Mouse (Mus musculus): ENCODE results near the gene Odf2l.
A peak's percentile ranks its signal among the peaks of the same experiment; 100 is the strongest.

The Odf2l gene

GRCm38 (mm10) chr3:145118254-145119001 lies at the start of gene Odf2l:
Gene Odf2l, plus strand, starts transcription at chr3:145118588.
- peak; percentile 97 for DNase-seq (ENCODE audit: low read depth, low spot score)

GRCm38 (mm10) chr3:145068964-145069363 lies 49.4 kb upstream of the Odf2l start:
- no peak for DNase-seq (ENCODE audit: low read depth, low spot score)

GRCm38 (mm10) chr3:145072339-145072738 lies 46.0 kb upstream of the Odf2l start:
- no peak for DNase-seq (ENCODE audit: low read depth, low spot score)

- DNase-seq (ENCODE audit: low read depth, low spot score): no peak
These were observed 40.0 kb upstream of the Odf2l start for GRCm38 (mm10) chr3:145078405-145078804.

- no peak for DNase-seq (ENCODE audit: low read depth, low spot score)
These were observed 37.5 kb upstream of the Odf2l start for GRCm38 (mm10) chr3:145080904-145081303.

DNA sequence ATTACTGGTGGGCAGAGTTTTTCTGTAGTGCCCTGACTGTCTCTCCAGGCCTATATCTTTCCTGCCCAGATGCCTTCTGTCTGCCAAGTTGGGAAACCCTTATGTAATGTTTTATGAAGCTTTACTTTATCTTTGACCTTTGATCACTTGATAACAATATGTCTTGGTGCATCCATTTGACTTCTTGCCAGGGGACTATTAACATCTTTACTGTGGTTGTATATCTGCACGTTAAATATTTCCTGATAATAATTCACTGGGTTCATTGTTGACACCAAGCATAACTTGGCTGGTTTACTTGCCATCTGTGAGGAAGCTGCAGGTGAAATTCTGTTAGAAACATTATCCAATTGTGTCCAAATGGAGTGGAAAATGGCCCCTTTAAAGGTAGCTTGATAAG lies 35.3 kb upstream of the Odf2l start:
- DNase-seq (ENCODE audit: low read depth, low spot score): no peak

DNA sequence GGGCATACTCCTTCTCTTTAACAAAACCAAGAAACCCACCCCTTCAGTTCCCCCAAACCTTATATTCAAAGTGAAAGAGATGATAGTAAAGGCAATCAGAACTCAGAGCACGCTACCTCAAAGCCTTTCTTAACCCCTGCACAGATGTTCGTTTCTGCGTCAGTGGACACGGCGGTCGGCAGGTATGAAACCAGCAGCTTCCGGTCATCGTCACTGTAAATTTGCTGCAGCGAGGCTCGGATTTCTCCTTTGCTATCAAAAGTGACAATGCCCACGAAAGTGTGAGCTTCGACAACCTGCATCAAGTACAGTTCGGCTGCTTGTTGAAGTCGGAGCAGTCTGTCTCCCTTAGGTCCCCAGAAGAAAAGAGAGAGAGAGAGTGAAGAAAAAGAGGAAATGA lies 32.2 kb upstream of the Odf2l start:
- DNase-seq (ENCODE audit: low read depth, low spot score): no peak

- DNase-seq (ENCODE audit: low read depth, low spot score): no peak
These were observed 30.4 kb upstream of the Odf2l start for GRCm38 (mm10) chr3:145087857-145088598.

DNA sequence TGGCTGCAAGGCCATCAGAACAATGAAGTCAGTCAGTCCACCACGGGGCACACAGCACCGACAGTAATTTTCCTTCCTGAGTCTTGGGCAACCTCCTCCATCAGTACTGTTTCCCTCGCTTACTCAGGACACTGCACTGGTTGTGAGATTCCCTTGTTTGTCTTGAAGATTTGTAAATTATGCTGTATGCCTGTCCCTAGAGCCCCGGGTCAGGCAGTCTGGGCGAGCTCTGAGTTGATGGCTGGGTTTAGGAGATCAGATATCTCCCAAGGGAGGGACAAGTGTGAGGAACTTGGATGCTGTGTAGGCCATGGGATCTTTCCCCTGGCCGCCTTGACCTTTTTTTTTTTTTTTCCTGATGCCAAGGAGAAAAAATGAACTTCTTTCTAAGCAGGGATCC lies 19.1 kb upstream of the Odf2l start, which contains the start of gene Clca2:
Gene Clca2, minus strand, starts transcription at position 153 of the 400 bp plus-strand sequence.
- DNase-seq (ENCODE audit: low read depth, low spot score): no peak

- DNase-seq (ENCODE audit: low read depth, low spot score): no peak
These were observed 16.4 kb upstream of the Odf2l start for GRCm38 (mm10) chr3:145101891-145102555.

DNA sequence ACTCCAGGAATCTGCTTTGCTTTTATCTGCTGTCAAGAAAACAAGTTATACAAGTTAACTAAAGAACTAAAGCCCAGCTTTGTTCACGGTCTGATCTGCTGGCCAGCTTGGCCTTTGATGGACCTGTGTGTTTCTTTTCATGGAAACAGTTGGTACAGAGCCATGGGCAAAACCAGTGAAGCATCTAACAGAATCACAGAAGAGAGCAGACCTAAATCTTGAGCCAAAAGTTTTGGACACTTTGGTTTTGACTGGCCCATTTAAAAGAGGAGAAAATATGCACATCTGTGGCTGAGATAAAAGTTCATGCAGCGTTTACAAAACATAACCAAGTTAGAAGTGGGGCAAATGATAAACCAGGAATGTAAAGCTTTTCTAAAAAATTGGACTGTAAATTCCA lies 15.1 kb upstream of the Odf2l start:
- DNase-seq (ENCODE audit: low read depth, low spot score): no peak

- DNase-seq (ENCODE audit: low read depth, low spot score): no peak
These were observed 14.6 kb upstream of the Odf2l start for GRCm38 (mm10) chr3:145103770-145104169.

GRCm38 (mm10) chr3:145105076-145105772 lies 13.2 kb upstream of the Odf2l start:
- no peak for DNase-seq (ENCODE audit: low read depth, low spot score)

DNA sequence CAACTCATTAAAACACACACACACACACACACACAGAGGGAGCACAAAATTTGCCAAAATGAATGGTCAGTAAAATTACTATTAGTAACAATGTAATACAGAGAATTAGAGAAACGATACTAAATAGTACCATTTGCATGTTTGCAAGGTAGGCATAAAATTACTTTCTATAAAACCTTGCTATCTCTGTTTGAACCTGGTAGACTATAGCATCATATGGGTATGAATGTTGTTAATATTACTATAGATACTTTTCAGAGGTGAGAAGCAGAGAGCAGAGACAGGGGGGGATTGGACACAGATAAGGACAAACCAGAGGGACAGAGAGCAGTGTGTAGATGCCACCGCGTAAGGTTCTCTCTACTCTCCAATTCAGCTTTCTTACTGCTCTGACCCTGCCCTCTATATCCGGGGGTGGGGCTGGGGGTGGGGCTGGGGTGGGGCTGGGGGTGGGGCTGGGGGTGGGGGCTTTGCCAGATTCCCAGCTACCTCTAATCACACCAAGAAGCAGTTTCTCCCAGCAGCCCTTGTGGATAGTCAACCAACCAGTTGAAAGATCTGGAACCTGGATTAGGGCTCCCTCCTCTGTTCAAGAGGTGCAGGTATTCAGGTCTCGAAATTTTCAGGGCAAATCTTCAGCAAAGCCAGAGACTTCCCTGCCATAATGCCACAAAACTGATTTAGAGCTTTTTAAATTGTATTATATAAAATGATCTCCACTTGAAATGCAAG lies 12.4 kb upstream of the Odf2l start:
- DNase-seq (ENCODE audit: low read depth, low spot score): no peak

GRCm38 (mm10) chr3:145115169-145115568 lies 3.2 kb upstream of the Odf2l start:
- DNase-seq (ENCODE audit: low read depth, low spot score): no peak

DNA sequence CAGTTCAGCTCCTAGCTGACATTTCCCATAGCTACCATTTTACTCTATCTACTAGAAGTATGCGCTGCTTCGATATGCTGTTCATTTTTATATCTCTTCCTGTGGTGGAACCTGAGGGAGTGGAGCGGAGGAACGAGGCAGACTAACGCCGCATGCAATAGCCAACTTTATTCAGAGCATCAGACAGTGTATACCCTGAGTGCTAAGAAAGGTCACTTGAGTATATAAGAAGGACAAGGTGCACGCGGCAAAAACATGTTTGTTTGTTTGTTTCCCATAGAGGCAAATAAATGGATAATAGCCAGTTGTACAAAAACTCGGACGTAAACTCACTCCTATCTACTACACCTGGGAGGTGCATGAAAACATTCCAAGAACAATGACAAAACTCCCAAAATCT lies 751 bp upstream of the Odf2l start:
- DNase-seq (ENCODE audit: low read depth, low spot score): no peak

DNA sequence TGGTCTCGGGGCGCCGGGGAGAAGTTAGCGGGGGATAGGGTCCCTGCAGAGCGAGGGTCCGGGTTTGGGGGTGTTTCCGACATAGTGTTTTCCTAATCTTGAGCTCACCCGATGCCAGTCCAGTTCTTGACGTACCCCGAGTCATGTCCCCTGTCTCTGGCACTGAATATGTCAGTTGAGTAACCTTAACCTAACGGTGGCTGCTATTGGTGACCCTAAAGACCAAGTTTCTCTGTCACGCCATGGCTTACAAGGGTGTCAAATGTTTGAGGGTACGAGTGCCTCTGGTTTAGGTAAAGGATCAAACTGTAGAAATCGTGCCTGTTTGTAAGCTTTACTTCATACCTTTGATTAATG lies 592 bp downstream of the Odf2l start:
- DNase-seq (ENCODE audit: low read depth, low spot score): no peak

- no peak for DNase-seq (ENCODE audit: low read depth, low spot score)
These were observed 1.0 kb downstream of the Odf2l start for GRCm38 (mm10) chr3:145119425-145119824.

GRCm38 (mm10) chr3:145126618-145127017 lies 8.2 kb downstream of the Odf2l start:
- no peak for DNase-seq (ENCODE audit: low read depth, low spot score)

DNA sequence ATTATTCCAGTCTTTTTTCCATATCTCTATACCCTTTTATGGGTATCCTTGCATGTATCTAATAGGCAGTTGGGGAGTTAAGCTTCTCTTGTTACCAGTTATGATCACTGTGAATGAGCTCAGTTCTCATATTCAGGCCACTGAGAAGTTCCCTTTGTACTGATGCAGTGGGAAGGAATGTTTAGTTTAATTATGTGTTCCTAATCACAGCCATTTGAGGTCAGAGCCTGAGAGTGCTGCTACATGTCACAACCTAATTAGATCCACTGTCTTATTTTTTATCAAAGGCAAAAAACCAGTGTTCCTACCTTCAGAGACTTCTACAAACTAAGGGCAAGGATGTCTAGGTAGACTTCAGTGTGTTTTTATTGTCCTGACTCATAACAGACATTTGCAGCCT lies 11.0 kb downstream of the Odf2l start:
- DNase-seq (ENCODE audit: low read depth, low spot score): no peak

GRCm38 (mm10) chr3:145131210-145131868 lies 13.0 kb downstream of the Odf2l start:
- peak; percentile 19 for DNase-seq (ENCODE audit: low read depth, low spot score)
